In genomic region chr3:100685087-100685762, GRCm38 (mm10) we compare ENCODE assay signal across 8 mouse cellular contexts. TPM values are rescaled to one million over a fixed set of nuclear protein-coding genes. Genes with fewer than 3 reads are reported as not detected.
DNase-seq lines count a peak whose midpoint lies in the region; ATAC-seq lines count a peak whose summit lies in the region.

Gene Man1a2 (minus strand): TSS chr3:100685503.

- peak within 1 kb of the TSS; percentile 92 for H3K4me2 ChIP-seq in hindbrain, embryonic 16.5 days (ENCODE audit: low read length)

- intact Hi-C loops in left cerebral cortex, postnatal 10 days (cut with DNase I) = no loop called here

- peak within 1 kb of the TSS; percentile 99 for H3K27ac ChIP-seq in hindbrain, embryonic 16.5 days (ENCODE audit: low read depth, low read length)

- H3K4me1 ChIP-seq in hindbrain, embryonic 16.5 days (ENCODE audit: control insufficient read depth, insufficient read depth, low read depth, low read length) = peaks cover 12% of the 10 kb centered on the region

- H3K27me3 ChIP-seq in hindbrain, embryonic 16.5 days (replicated peaks; ENCODE audit: control insufficient read depth, insufficient read depth, low read length) = no peaks in the 10 kb centered on the region

- H3K4me3 ChIP-seq in hindbrain, embryonic 16.5 days (ENCODE audit: low read length) = peak within 1 kb of the TSS; percentile 82

- no peaks in the 10 kb centered on the region for H3K9me3 ChIP-seq in hindbrain, embryonic 16.5 days (ENCODE audit: control insufficient read depth, low read length)

- DNase-seq in ZHBTc4 (ENCODE audit: low read depth, low spot score) = peak; percentile 86
- peak; percentile 80 to 83 for DNase-seq in cerebellum, postnatal 36 days
- DNase-seq in gastrocnemius, adult 18-20 months (ENCODE audit: low spot score) = peak; percentile 83
- DNase-seq in left cerebral cortex, postnatal 10 days (ENCODE audit: extremely low spot score in 1 of 2, low spot score in 2 of 2) = peak; percentile 77 to 93
- peak; percentile 92 to 93 for DNase-seq in right cerebral cortex, postnatal 10 days (ENCODE audit: low spot score in 2 of 2)
- peak; percentile 79 for DNase-seq in urinary bladder, postnatal 25 days (ENCODE audit: low spot score)

- WGBS in hindbrain, embryonic 16.5 days = under 1% methylated on average over 35 of the region's 92 CpGs

- peak; percentile 92 for ATAC-seq in hindbrain, embryonic 16.5 days
- peak; percentile 73 for ATAC-seq in megakaryocyte progenitor cell, adult 5-6 weeks (replicated peaks; ENCODE audit: poor library complexity)

- no peaks in the 10 kb centered on the region for H3K36me3 ChIP-seq in hindbrain, embryonic 16.5 days (ENCODE audit: control insufficient read depth, insufficient read depth, low read length)

- peak within 1 kb of the TSS; percentile 94 for H3K9ac ChIP-seq in hindbrain, embryonic 16.5 days (ENCODE audit: low read depth, low read length)

RNA-seq across cellular contexts. Expression of gene Man1a2, which starts in this region (rescaled TPM):
- total RNA-seq in gastrocnemius, adult 18-20 months (2021) = 10 to 100 TPM; 19.6 to 26.9 TPM
- polyA plus RNA-seq in hindbrain, embryonic 16.5 days (2015; fragmentation: Nextera tagmentation; extraction: Ambion mirVana) = 20.8 and 24.0 TPM in 2 replicates
- total RNA-seq in left cerebral cortex, postnatal 10 days (2021) = 100 to 1,000 TPM; 112 to 118 TPM
- 19.3 and 19.4 TPM in 2 replicates for total RNA-seq in megakaryocyte progenitor cell, adult 5-6 weeks (2015)
- 56.8 and 84.3 TPM in 2 replicates for total RNA-seq in megakaryocyte progenitor cell, adult 5-6 weeks (2017)

Comparison
In these comparisons a context has a peak if more than half of its experiments do, and no peak if none do; other contexts are left out.
1. Peak in every context shown above with its lines: DNase-seq, ATAC-seq, H3K4me3 ChIP-seq and H3K27ac ChIP-seq.